Mouse (Mus musculus) bone marrow macrophage, adult 2 months (primary cell): Measurements from ENCODE around the gene Nuak1.

Experiments used
- CTCF ChIP-seq: IDR thresholded peaks from 2 replicates; pipeline ENCODE4 v1.5.1; 2012; ENCODE audit warnings: low read depth, mild to moderate bottlenecking, low read length, moderate library complexity
- POLR2A ChIP-seq: IDR thresholded peaks from 2 replicates; pipeline ENCODE4 v1.6.1; 2012; ENCODE audit warnings: mild to moderate bottlenecking, low read depth, low read length, borderline replicate concordance

DNA sequence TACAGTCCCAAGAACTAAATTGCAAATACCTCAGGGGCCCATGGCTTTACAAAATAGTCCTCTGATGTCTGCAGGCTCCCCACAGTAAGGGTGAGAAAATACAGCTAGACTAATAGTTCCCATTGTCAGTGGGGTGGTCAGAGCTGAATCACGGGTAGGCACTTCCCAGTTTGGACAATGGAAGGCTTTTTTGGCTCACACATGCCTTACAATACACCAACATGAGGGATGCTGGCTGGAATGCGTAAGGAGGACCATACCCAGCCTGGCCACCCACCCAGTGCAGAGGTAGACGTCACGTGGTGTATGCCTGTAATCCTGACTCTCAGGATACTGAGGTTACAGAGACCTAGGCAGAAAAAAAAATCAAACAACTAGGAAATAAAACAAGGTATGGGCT, 39.2 kb downstream of the Nuak1 start:
- TF ChIP-seq POLR2A (no peak), CTCF (no peak)
